Mouse (Mus musculus) heart, embryonic 15.5 days (tissue): ENCODE results near the gene Susd6. TPM values are rescaled to one million over a fixed set of nuclear protein-coding genes. Genes with fewer than 3 reads are reported as not detected.
"Not testable (repeated sequence)": the region's sequence is repeated elsewhere in the genome, so short reads cannot be mapped to it uniquely, and the experiment has no call there.

ENCODE experiments used
- ATAC-seq: fragments of 200-750 bp; cut with Nextera tagmentation; replicated peaks from 2 replicates; pipeline ENCODE4 v1.8.0; 2017; ENCODE audit warnings: low read depth, moderate TSS enrichment; ENCODE audit not compliant: insufficient number of reproducible peaks, insufficient read depth, low FRiP score
- H3K27ac ChIP-seq: fragments of 300-500 bp; sonication (generic); 2 replicates; pipeline ENCODE4 v1.5.1; 2015; ENCODE audit warnings: mild to moderate bottlenecking, inconsistent platforms
- H3K27me3 ChIP-seq: fragments of 300-500 bp; sonication (generic); 2 replicates; pipeline ENCODE4 v1.6.1; 2015; ENCODE audit warnings: inconsistent platforms
- H3K36me3 ChIP-seq: fragments of 300-500 bp; sonication (generic); 2 replicates; pipeline ENCODE4 v1.6.1; 2015; ENCODE audit warnings: mild to moderate bottlenecking, inconsistent platforms
- H3K4me1 ChIP-seq: fragments of 300-500 bp; sonication (generic); replicated peaks from 2 replicates; pipeline ENCODE4 v1.6.1; 2015; ENCODE audit warnings: inconsistent platforms
- H3K4me2 ChIP-seq: fragments of 300-500 bp; sonication (generic); 2 replicates; pipeline ENCODE4 v1.6.1; 2015; ENCODE audit warnings: inconsistent platforms, mild to moderate bottlenecking, moderate library complexity
- H3K4me3 ChIP-seq: fragments of 300-500 bp; sonication (generic); 2 replicates; pipeline ENCODE4 v1.5.1; 2015; ENCODE audit warnings: mild to moderate bottlenecking, inconsistent platforms
- H3K9ac ChIP-seq: fragments of 300-500 bp; sonication (generic); 2 replicates; pipeline ENCODE4 v1.6.1; 2015; ENCODE audit warnings: mild to moderate bottlenecking, inconsistent platforms
- H3K9me3 ChIP-seq: fragments of 300-500 bp; sonication (generic); replicated peaks from 2 replicates; pipeline ENCODE4 v1.6.1; 2016; ENCODE audit warnings: inconsistent platforms
- WGBS: fragments of 180-500 bp; shearing (Covaris S2); methylation state at CpG from one replicate; pipeline ENCODE4 v1.1.7; 2015; ENCODE audit warnings: mixed read lengths; 5-methylcytosine and 5-hydroxymethylcytosine counted together
- polyA plus RNA-seq: library from polyadenylated mRNA; unstranded; fragments of >200 nt; fragmentation: Nextera tagmentation; extraction: Ambion mirVana; gene quantifications from 2 replicates; pipeline ENCODE4 v1.2.1, GENCODE M21; 2015

Gene Susd6
- polyA plus RNA-seq, 1 experiment from 2014 or later = 16.4 TPM

DNA sequence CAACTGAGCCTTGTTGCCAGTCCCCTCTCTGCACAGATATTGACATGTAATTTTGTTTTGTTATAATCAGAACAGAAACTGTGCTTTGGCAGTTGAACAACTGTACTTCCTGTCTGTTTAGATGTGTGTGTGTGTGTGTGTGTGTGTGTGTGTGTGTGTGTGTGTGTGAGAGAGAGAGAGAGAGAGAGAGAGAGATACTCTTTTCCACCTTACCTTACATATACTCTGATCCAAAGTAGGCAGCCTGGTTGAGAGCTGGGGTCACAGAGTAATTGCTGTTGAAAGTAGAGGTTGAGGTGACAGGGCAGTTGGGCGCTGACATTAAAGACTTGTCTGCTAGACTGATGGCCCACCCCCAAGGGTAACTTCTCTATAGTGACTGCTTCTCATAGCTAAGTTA, 25.0 kb downstream of the Susd6 start:
- ATAC-seq = no peak
- H3K27me3 ChIP-seq = no peaks in the 10 kb centered on the region
- H3K4me2 ChIP-seq = no peak overlapping the region
- H3K4me3 ChIP-seq = no peak overlapping the region
- WGBS = 44% methylated on average over 1 of the region's 1 CpGs
- no peaks in the 10 kb centered on the region for H3K9me3 ChIP-seq
- no peaks in the 10 kb centered on the region for H3K36me3 ChIP-seq
- no peak overlapping the region for H3K9ac ChIP-seq
- H3K4me1 ChIP-seq = peaks cover 79% of the 10 kb centered on the region
- peak overlapping the region; percentile 52 for H3K27ac ChIP-seq

DNA sequence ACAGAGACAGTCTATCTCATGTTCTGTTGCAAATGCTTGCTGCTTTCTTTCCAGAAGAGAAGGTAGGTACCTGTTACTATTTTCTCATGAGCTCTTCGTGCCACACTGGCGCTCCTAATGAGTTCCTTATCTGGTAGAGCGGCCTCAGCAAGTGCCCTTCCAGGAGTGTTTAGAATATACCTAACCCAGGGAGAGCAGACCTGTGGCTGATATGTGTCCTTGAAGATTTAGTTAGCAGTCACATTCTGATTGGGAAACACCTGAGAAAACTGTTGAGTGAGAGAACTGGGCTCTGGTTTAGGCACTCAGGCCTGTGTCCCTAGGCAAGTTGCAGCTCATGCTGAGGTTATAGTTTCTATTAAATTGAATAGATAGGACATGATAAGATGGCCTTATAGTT, 25.6 kb downstream of the Susd6 start:
- 40% methylated on average over 3 of the region's 3 CpGs for whole genome bisulfite sequencing
- Histone ChIP-seq H3K4me3 (no peak overlapping the region), H3K9ac (no peak overlapping the region), H3K36me3 (no peaks in the 10 kb centered on the region), H3K4me2 (no peak overlapping the region), H3K9me3 (no peaks in the 10 kb centered on the region), H3K4me1 (peaks cover 77% of the 10 kb centered on the region), H3K27ac (peak overlapping the region; percentile 52), H3K27me3 (no peaks in the 10 kb centered on the region)
- no peak for ATAC-seq

DNA sequence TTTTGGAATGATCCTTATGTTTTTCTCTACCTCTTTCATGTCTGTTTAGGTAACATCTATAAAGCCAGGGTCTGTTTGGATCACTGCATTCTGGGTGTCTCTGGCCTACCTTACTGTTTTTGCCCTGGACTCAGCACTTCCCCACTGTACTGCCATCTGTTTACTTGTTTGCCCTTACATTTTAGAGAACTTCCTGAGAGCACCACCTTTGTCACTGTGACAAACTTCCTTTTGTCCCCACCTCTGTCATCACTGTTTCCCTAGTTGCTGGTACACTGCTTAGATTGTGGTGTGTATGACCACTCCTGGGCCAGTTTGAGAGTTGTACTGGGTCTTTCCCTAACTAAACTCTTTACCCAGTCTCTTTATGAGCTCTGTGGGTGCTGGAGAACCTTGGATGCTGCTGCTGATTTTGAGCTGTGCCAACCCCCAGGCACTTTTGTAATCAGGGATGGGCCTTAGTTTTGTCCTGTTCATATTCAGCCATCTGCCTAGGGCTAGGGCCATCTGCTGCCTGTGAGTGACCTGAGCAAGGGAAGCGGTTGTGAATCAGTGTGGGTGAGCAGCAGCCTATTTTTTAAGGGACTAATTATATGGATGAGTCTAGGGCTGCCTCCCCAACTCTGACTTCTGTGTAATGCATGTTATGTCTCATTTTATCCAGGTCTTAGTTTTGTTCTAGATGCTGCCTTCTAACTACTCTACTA, 26.2 kb downstream of the Susd6 start:
- no peak overlapping the region for H3K4me3 ChIP-seq
- H3K9me3 ChIP-seq = no peaks in the 10 kb centered on the region
- H3K27me3 ChIP-seq = no peaks in the 10 kb centered on the region
- no peak overlapping the region for H3K9ac ChIP-seq
- no peak for ATAC-seq
- peak overlapping the region; percentile 28 for H3K27ac ChIP-seq
- no peak overlapping the region for H3K4me2 ChIP-seq
- peaks cover 78% of the 10 kb centered on the region for H3K4me1 ChIP-seq
- WGBS = 62% methylated on average over 1 of the region's 1 CpGs
- no peaks in the 10 kb centered on the region for H3K36me3 ChIP-seq

DNA sequence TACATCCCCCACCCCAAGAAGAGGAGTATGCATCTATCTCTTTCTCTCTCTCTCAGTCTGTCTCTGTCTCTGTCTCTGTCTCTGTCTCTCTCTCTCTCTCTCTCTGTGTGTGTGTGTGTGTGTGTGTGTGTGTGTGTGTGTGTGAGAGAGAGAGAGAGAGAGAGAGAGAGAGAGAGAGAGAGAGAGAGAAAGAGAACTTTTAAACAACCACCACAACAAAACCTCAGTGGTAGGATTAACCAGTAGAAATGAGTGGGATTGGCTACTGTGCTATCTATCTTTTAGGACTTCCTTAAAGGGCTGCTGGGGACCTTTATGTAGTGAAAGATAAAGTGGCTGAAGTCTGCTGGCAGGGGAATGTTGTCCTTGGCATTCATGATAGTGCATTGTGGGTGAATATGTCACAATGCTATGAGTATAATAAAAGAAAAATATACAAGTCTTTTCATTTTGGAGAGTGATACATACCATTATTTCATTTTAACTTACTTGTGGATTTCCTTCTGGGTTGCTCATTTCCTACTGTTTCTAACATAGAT, 27.5 kb downstream of the Susd6 start:
- no peak for ATAC-seq
- Histone ChIP-seq H3K27ac (no peak overlapping the region), H3K4me3 (no peak overlapping the region), H3K9ac (no peak overlapping the region), H3K4me2 (no peak overlapping the region), H3K9me3 (no peaks in the 10 kb centered on the region), H3K4me1 (peaks cover 76% of the 10 kb centered on the region), H3K27me3 (no peaks in the 10 kb centered on the region), H3K36me3 (no peaks in the 10 kb centered on the region)

DNA sequence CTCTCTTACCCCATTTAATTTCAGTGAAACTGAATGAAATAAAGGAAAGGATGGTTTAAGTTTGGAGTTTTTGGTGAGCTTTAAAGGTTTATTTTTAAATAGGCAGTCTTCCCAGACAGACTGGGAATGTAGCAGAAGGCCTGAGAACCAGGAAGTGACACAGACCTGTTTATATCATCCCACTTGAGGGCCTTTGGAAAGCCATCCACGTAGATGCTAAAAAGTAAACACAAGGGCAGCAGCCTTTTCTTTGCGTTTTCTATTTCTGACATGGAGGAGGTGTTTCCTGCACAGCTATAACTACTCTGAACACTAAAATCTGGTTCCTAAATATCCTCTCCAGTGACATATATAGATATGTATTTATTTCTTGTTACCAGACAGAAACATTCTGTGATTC, 28.7 kb downstream of the Susd6 start:
- ATAC-seq, H3K9me3 ChIP-seq, H3K4me3 ChIP-seq, H3K9ac ChIP-seq, H3K27me3 ChIP-seq, H3K4me2 ChIP-seq, H3K36me3 ChIP-seq: not testable (repeated sequence)
- peak overlapping the region; percentile 34 for H3K27ac ChIP-seq
- peaks cover 73% of the 10 kb centered on the region for H3K4me1 ChIP-seq
- 37% methylated on average over 2 of the region's 2 CpGs for WGBS

DNA sequence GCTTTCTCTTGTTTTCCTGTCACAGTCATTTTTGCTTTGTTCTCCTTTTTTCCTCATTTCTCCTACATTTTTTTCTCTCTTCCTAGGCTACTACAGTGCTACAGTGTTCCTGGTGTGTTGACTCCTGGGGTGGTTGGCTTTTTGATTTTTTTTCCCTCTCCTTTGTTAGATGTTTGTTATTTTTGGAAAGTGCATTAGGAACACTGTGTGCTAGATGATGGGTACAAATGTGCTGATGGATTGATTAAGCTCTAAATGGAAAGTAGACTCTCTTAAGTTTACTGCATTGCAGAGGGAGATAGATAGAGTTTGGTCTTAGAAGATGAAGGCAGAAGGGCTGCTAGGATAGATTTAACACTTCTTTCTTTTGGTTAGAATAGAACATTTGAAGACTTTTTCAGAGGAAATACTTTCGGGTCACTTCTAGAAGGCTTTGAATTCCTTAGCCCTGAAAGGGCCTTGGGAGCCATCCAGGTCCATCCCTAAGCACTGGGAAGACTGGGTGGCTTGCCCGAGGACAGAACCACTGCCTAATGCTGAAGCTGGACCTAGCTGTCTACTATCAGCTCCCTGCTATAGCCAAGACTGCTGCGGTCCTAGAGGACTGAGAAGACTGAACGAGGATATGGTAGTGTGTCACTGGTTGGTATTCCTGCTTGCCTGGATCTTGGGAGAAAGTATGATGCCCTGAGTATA, 31.1 kb downstream of the Susd6 start:
- peaks cover 58% of the 10 kb centered on the region for H3K4me1 ChIP-seq

DNA sequence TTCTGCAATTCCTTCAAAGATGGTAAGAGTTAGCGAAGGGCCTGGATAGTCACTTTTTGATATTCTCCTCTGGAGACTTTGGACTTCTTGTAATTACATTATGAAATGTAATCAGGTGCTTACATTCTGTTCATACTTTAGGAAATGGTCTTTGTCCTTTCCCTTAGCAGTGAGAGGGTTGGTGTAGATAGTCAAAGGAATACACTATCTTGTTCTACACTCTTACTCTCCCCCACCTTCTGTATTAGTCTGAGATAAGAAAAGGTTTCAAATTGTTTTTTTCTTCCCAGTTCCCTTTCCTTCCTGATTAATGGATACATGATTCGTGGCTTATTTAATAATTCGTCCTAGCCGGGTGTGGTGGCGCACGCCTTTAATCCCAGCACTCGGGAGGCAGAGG, 32.2 kb downstream of the Susd6 start:
- Histone ChIP-seq H3K27me3 (no peaks in the 10 kb centered on the region), H3K27ac (no peak overlapping the region), H3K4me2 (no peak overlapping the region), H3K9ac (no peak overlapping the region), H3K4me1 (peaks cover 57% of the 10 kb centered on the region), H3K9me3 (no peaks in the 10 kb centered on the region), H3K36me3 (no peaks in the 10 kb centered on the region), H3K4me3 (no peak overlapping the region)
- ATAC-seq = no peak
- 91% methylated on average over 7 of the region's 7 CpGs for WGBS

More for the DNA sequence above, 31.1 kb downstream of the Susd6 start:
- Histone ChIP-seq H3K9me3 (no peaks in the 10 kb centered on the region), H3K9ac (no peak overlapping the region), H3K36me3 (no peaks in the 10 kb centered on the region), H3K27ac (peak overlapping the region; percentile 24), H3K4me2 (no peak overlapping the region), H3K4me3 (no peak overlapping the region), H3K27me3 (no peaks in the 10 kb centered on the region)
- no peak for ATAC-seq
- 53% methylated on average over 4 of the region's 4 CpGs for WGBS

DNA sequence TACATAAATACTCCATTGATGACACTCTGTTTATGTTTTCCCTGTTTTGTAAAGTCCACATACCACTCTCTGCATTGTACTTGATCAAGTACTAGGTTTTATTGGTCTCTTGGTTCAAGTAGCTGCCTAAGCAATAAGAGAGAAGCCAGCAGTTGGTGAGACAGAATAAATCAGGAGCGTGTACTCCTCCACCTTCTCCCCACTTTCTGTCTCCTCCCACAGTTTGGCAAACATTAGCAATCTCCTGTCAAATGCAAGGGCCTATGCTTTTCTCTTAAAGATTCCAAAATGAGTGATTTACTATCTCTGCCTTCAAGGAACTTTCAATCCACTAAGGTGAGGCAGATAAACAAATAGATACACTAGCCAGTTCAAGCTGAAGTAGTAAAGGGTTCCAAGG, 33.9 kb downstream of the Susd6 start:
- H3K9me3 ChIP-seq = no peaks in the 10 kb centered on the region
- 69% methylated on average over 1 of the region's 1 CpGs for WGBS

DNA sequence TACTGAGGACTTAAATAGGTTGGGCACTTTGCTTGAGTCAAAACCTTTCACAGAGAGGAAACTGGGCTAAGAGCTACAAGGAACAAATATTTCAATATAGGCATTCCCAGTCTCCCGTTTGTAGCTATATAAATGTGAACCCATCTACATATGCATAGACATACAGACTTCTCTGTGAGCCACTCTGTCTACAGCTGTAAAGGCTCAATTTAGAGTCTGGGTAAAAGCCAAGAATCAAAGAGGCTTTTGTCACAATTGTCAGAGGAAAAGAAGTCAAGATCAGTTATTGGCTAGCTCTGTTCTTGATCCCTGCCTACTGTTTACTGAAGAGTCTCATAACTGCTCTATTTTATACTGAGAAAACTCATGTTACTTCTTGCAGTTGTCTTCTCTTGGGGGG, 36.1 kb downstream of the Susd6 start:
- no peak overlapping the region for H3K4me2 ChIP-seq
- H3K36me3 ChIP-seq = no peaks in the 10 kb centered on the region
- ATAC-seq = no peak
- no peaks in the 10 kb centered on the region for H3K27me3 ChIP-seq
- no peak overlapping the region for H3K9ac ChIP-seq
- H3K4me1 ChIP-seq = peaks cover 60% of the 10 kb centered on the region
- H3K27ac ChIP-seq = 0 out of 2 replicates have a peak overlapping the region, but pooled peaks have one; percentile 22
- H3K9me3 ChIP-seq = no peaks in the 10 kb centered on the region
- H3K4me3 ChIP-seq = no peak overlapping the region
- WGBS = 55% methylated on average over 1 of the region's 1 CpGs

More for the DNA sequence above, 33.9 kb downstream of the Susd6 start:
- H3K27ac ChIP-seq = no peak overlapping the region
- H3K4me3 ChIP-seq = no peak overlapping the region
- H3K36me3 ChIP-seq = no peaks in the 10 kb centered on the region
- peaks cover 55% of the 10 kb centered on the region for H3K4me1 ChIP-seq
- H3K27me3 ChIP-seq = no peaks in the 10 kb centered on the region
- H3K9ac ChIP-seq = no peak overlapping the region
- no peak for ATAC-seq
- no peak overlapping the region for H3K4me2 ChIP-seq

DNA sequence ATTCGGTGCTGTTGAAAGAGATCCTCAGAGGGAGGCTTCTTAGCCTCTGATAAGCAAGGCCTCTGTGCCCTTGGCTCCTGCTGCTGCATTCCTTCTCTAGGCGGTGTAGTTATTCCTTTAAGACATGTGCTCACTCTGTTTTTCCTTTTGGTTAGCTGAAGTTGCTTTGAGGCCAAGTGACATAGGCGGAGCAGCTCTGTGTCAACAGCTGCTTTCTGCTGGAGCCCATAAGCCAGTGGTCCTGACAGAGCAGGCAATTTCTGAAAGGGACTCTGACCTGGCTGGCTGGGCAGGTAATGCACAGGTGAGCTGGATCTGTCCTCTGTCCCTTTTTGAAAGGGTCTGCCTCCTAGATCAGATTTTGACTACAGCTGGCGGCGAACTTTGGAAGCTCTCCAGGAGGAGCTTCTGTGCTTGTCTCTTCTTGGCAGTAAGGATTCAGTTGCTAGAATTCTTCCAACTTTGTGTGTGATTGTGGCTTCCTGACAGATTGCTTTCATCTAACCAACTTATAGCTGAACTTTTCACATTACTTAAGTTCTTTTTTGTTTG, 37.2 kb downstream of the Susd6 start:
- 39% methylated on average over 5 of the region's 5 CpGs for WGBS
- Histone ChIP-seq H3K4me2 (no peak overlapping the region), H3K36me3 (no peaks in the 10 kb centered on the region), H3K27me3 (no peaks in the 10 kb centered on the region), H3K4me3 (no peak overlapping the region), H3K27ac (peak overlapping the region; percentile 60), H3K4me1 (peaks cover 50% of the 10 kb centered on the region), H3K9me3 (no peaks in the 10 kb centered on the region), H3K9ac (no peak overlapping the region)
- no peak for ATAC-seq

DNA sequence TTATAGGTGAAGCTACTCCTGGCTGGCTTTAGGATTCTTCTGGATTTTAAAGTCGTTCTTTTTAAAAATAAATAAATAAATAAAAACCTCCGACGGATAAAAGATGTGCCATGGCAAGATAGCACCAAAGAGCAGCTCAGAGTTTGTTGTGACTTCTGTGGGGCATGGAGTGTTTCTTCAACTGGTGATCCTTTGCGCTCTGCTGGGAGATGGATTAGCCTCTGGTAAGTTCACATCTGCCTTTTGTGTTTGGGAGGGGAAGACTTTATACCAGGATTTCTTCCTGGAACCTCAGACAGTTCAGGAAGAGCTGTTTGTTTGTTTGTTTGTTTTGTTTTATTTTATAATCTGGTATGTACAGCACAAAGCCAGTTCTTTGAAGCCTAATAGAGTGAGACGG, 37.7 kb downstream of the Susd6 start:
- ATAC-seq = no peak
- no peaks in the 10 kb centered on the region for H3K27me3 ChIP-seq
- H3K4me1 ChIP-seq = peaks cover 50% of the 10 kb centered on the region
- 63% methylated on average over 5 of the region's 5 CpGs for WGBS
- H3K9me3 ChIP-seq = no peaks in the 10 kb centered on the region
- H3K27ac ChIP-seq = peak overlapping the region; percentile 60; the same call in 1 of the 2 replicates
- no peak overlapping the region for H3K4me2 ChIP-seq
- H3K36me3 ChIP-seq = no peaks in the 10 kb centered on the region
- no peak overlapping the region for H3K9ac ChIP-seq
- H3K4me3 ChIP-seq = no peak overlapping the region
